Mouse (Mus musculus) CH12.LX (cell line): ENCODE measurements around the gene Ccnt1.

Source experiments
- CTCF ChIP-seq, 2 experiments: IDR thresholded peaks in 1 of 2; conservative IDR thresholded peaks in 1 of 2; 2 replicates each; pipeline ENCODE4 v1.5.1; 2011 to 2012; ENCODE audit warnings: low read depth in 2 of 2, low read length in 2 of 2, improper control_type of control experiment in 1 of 2, inconsistent platforms in 1 of 2, mild to moderate bottlenecking in 1 of 2, moderate library complexity in 1 of 2
- E2F4 ChIP-seq: IDR thresholded peaks from 2 replicates; pipeline ENCODE4 v1.6.1; 2011; ENCODE audit warnings: low read depth, low read length, improper control_type of control experiment; ENCODE audit not compliant: insufficient replicate concordance
- JUN ChIP-seq: IDR thresholded peaks from 2 replicates; pipeline ENCODE4 v1.6.1; 2011; ENCODE audit warnings: low read depth, mild to moderate bottlenecking, low read length, improper control_type of control experiment, moderate library complexity; ENCODE audit not compliant: insufficient read depth
- POLR2A ChIP-seq: IDR thresholded peaks from 2 replicates; pipeline ENCODE4 v1.6.1; 2011; ENCODE audit warnings: low read depth, mild to moderate bottlenecking, improper control_type of control experiment, low read length

DNA sequence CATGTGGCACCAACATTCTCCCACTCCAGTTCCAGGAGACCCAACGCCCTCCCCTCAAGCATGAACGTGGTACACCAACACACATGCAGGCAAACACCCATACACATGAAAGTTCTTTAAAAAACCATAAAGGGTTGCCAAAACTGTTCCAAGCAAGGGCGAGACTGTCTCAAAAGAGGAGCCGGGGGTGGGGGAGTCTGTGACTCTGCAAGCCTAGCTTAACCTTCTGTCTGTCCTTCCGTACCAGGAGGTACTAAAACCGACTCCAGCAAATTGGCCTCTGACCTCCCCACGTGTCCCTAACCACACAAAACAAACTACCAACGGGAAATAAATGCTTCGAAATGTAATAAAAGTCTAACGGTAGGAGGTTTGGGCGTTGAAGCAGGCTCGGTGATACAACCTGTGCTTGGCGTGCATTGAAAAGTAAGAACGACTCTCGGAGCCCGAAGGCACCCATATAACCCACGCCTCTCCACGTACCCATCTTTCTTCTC, 37.6 kb downstream of the Ccnt1 start:
- TF ChIP-seq CTCF (conservative IDR thresholded peaks at IDR 0.05 in 1 of 2, IDR thresholded peaks at IDR 0.05 in 1 of 2; ENCODE audit: low read depth in 2 of 2, low read length in 2 of 2) (no peak), E2F4 (no peak), POLR2A (no peak), JUN (no peak)
